Mouse (Mus musculus) gastrocnemius, adult 18-20 months (tissue): ENCODE measurements around the gene Mphosph10. TPM values are rescaled to one million over a fixed set of nuclear protein-coding genes. Genes with fewer than 3 reads are reported as not detected.

ENCODE experiments used
- DNase-seq: peaks from one replicate; pipeline ENCODE4 v3.0.0; 2021; ENCODE audit warnings: low spot score
- total RNA-seq, 2 experiments: library from RNA; stranded (reverse); gene quantifications; 2 replicates each; pipeline ENCODE4 v1.2.3; 2021

Gene Mphosph10
- total RNA-seq, 2 experiments from 2014 or later: 17.3 to 18.4 TPM

GRCm38 (mm10) chr7:64354206-64354605 is 37.9 kb downstream of the Mphosph10 start:
- DNase-seq: no peak

- DNase-seq: no peak
Observed at GRCm38 (mm10) chr7:64351087-64351486, 41.0 kb downstream of the Mphosph10 start.

- DNase-seq: no peak
Observed at GRCm38 (mm10) chr7:64349147-64349861, 42.8 kb downstream of the Mphosph10 start.

GRCm38 (mm10) chr7:64347813-64348212 is 44.3 kb downstream of the Mphosph10 start:
- no peak for DNase-seq

GRCm38 (mm10) chr7:64332686-64333085 is 59.4 kb downstream of the Mphosph10 start:
- no peak for DNase-seq

DNA sequence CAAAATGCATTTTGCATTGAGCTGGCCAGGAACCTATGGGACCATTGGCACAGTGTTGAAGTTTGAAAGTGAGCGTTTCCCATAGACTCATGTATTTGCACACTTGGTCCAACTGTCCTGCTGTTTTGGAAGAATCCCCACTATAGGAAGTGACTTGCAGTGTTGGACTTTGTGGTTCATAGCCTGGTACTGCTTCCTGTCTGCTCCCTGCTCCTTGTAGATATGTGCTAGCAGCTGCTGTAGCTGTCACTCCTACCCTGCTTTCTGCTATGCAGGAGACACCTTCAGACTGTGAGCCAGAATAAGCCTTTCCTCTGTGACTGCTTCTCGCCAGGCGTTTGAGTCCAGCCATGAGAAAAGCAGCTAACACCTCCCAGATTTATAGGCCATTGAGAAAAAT is 60.8 kb downstream of the Mphosph10 start:
- DNase-seq: no peak

GRCm38 (mm10) chr7:64327486-64327885 is 64.6 kb downstream of the Mphosph10 start:
- no peak for DNase-seq

DNA sequence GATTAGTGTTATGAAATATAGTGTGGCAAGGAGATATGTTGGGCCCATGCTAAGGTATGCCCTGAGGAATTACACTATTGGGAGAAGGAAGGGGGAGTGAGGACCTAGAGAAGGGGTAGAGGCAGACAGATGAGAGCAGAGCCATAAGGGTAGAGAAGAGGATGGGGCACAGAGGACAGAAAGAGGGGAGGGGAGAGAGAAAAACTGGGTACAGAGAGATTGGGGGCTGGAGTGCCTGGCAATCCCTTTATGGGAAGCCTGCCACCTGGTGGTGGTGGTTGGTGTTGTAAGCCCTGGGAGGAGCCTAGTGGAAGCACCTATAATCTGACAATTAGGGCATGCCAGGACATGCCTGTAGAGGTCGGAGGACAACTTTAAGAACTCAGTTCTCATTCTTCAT is 65.2 kb downstream of the Mphosph10 start:
- DNase-seq: peak; percentile 83

Other genes starting within 250 kb of the Mphosph10 start
- gene Trpm1, start 238.4 kb downstream of the Mphosph10 start, total RNA-seq: under 1 TPM; 0.16 to 0.55 TPM
- gene Mtmr10, start 104.6 kb downstream of the Mphosph10 start, total RNA-seq: 10 to 100 TPM; 17.3 to 19.0 TPM
- gene Fan1, start 18.2 kb downstream of the Mphosph10 start, total RNA-seq: 1 to 10 TPM; 6.6 to 7.9 TPM
- 100 to 1,000 TPM in 1 of 2 experiments, 10 to 100 TPM in 1; 97.0 to 111 TPM for gene Mcee, start 339 bp upstream of the Mphosph10 start, total RNA-seq
- not detected for gene Apba2, start 109.4 kb upstream of the Mphosph10 start, total RNA-seq